Mouse (Mus musculus): Measurements from ENCODE around the gene Gstz1. TPM values are rescaled to one million over a fixed set of nuclear protein-coding genes. Genes with fewer than 3 reads are reported as not detected.
A peak's percentile ranks its signal among the peaks of the same experiment; 100 is the strongest.

Gstz1 gene
- total RNA-seq (2021): 10 to 100 TPM; 48.9 to 50.3 TPM
- long read RNA-seq, experiment 1, transcript Gstz1-201 (9 exons, 1,656 nt): major isoform, 37 of 60 reads
- long read RNA-seq, experiment 1, partial matches to known transcripts: 2 of 60 reads
- long read RNA-seq, experiment 1, other reads (novel, unspliced or antisense): 18 of 60 reads
- long read RNA-seq, experiment 2, transcript Gstz1-201 (9 exons, 1,656 nt): major isoform, 28 of 44 reads
- long read RNA-seq, experiment 2, partial matches to known transcripts: 2 of 44 reads
- long read RNA-seq, experiment 2, other reads (novel, unspliced or antisense): 13 of 44 reads

DNA sequence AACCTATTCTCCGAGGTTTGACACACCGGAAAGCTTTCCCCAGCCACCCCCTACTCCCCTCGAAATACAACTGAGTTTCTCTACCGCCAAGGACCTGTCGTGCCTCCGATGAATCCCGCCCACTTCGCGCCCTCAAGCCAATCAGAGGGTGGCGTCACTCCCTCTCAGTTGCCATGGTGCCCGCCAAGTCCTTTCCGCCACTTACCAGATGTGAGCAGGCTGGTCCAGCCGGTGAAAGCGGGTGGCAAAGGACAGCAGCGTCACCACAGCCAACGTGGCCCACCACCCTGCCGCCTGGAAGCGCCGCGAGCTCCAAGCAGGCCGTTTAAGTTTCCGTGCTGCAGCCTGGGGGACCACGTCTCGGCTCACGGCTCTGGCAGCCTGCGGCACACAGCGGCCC lies at the start of gene Gstz1:
Gene Gstz1, plus strand, starts transcription at position 200 of the 400 bp plus-strand sequence.
- intact Hi-C loops (cut with DNase I): loop anchor here (2.0 to 10.0 kb wide), 3 partner anchors 50 to 382 kb away; partner anchors contain the start of genes Ahsa1, Samd15 and Vipas39
- DNase-seq (ENCODE audit: extremely low spot score in 1 of 2, low spot score in 2 of 2): peak; percentile 86 to 88
- peak within 1 kb of the TSS; percentile 96 for H3K27ac ChIP-seq
- peak within 1 kb of the TSS; percentile 92 for H3K4me3 ChIP-seq
- no peak for TF ChIP-seq CTCF (IDR thresholded peaks at IDR 0.05)

DNA sequence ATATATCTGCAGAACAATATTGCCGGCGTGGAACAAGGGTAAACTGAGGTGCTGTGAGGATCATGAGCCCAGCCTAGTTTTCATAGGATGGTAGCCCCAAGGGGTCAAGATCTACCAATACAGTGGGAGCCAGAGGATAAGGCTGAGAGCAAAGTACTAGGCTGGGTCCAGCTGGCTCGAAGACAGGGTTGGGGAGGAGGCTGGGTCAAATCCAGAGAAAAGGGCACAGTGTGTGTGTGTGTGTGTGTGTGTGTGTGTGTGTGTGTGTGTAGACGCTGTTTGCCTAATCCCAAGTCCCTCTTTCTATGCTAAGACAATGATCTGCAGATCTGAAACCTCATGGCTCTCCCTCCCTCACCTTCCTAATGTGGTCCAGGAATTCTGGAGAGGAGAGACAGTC lies 46.6 kb upstream of the Gstz1 start:
- no peak overlapping the region for H3K27ac ChIP-seq
- no peak for DNase-seq (ENCODE audit: extremely low spot score in 1 of 2, low spot score in 2 of 2)
- H3K4me3 ChIP-seq: no peak overlapping the region
- intact Hi-C loops (cut with DNase I): no loop called here
- TF ChIP-seq CTCF (IDR thresholded peaks at IDR 0.05): no peak

- no peak within 1 kb of the TSS for H3K27ac ChIP-seq
- TF ChIP-seq CTCF (IDR thresholded peaks at IDR 0.05): no peak
- DNase-seq (ENCODE audit: extremely low spot score in 1 of 2, low spot score in 2 of 2): no peak
- peak within 1 kb of the TSS; percentile 41 for H3K4me3 ChIP-seq
- intact Hi-C loops (cut with DNase I): no loop called here
These were observed 44.8 kb upstream of the Gstz1 start, which contains the start of gene Ngb for GRCm38 (mm10) chr12:87102165-87102631. TSS of gene Ngb (minus strand) at chr12:87102539.

DNA sequence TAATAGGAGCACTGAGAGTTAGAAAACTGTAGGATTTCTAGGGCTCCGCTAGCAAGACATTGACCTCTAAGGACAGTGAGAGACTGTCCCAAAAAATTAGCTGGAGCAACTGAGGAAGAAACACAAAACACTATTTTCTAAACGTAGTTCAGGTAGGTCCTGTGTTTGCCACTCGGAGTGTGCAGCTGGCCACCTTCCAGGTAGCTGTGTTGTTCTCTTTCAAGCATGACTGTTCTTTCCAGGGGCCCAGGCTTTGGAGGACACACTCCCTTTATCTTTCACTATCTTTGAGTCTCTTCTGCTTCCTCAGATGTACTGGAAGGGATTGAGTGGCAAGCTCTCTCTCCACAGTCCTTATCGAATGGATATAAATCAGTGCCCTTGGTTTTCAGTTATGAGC lies 43.5 kb upstream of the Gstz1 start:
- DNase-seq (ENCODE audit: extremely low spot score in 1 of 2, low spot score in 2 of 2): no peak
- TF ChIP-seq CTCF (IDR thresholded peaks at IDR 0.05): no peak
- intact Hi-C loops (cut with DNase I): no loop called here
- Histone ChIP-seq H3K4me3 (no peak overlapping the region), H3K27ac (no peak overlapping the region)

DNA sequence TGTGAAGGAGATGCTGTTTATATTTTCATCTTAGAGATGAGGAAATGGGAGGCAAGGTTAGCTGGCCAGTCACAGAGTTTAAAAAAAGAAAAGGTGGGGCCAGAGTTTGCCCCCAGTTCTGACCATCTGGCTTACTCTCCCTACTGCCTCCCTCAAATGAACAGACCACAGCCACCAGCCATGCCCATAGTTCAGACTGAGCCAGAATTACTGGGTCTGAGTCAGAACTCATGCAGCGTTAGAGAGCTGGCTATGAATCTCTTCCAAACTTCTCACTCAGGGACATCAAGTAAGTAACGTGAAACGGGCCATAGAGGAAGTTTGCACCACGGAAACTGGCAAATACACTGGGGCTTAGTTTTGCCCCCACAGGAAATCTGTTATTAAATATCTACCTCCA lies 42.2 kb upstream of the Gstz1 start:
- H3K4me3 ChIP-seq: no peak overlapping the region
- H3K27ac ChIP-seq: no peak overlapping the region
- DNase-seq (ENCODE audit: extremely low spot score in 1 of 2, low spot score in 2 of 2): no peak
- intact Hi-C loops (cut with DNase I): no loop called here
- TF ChIP-seq CTCF (IDR thresholded peaks at IDR 0.05): no peak

DNA sequence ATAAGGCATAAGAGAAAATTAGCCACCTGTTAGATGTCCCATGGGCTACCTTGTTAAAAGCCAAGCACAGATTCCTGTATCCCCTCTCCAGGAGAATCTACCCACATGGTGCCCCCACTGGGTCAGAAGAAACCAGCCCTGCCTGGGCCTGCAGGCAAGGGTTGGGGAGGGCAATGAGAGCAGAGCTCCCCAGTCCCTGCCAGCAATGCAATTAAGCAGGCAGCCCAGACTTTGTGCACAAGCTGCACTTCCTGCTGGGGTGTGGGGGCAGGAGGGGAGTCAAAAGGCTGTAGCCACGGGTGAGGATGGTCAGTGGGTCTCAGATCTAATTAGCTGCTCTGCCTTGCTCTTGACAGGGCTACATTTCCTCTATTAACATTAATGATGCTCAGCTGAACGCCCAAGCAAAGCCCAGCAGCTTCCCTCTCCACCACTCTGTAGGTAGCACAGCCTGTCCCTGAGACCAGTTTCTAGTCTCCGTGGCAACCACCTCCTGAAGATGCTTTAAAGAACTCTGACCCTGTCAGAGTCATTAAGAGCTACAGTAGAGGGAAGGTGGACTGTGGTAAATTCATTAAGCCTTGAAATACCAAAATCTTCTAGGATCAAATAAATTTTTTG lies 39.5 kb upstream of the Gstz1 start:
- no peak for TF ChIP-seq CTCF (IDR thresholded peaks at IDR 0.05)
- no peak for DNase-seq (ENCODE audit: extremely low spot score in 1 of 2, low spot score in 2 of 2)
- intact Hi-C loops (cut with DNase I): no loop called here
- Histone ChIP-seq H3K4me3 (no peak overlapping the region), H3K27ac (no peak overlapping the region)

GRCm38 (mm10) chr12:87121918-87122589 lies 24.9 kb upstream of the Gstz1 start:
- no peak for DNase-seq (ENCODE audit: extremely low spot score in 1 of 2, low spot score in 2 of 2)
- no peak overlapping the region for H3K27ac ChIP-seq
- TF ChIP-seq CTCF (IDR thresholded peaks at IDR 0.05): no peak
- H3K4me3 ChIP-seq: no peak overlapping the region
- intact Hi-C loops (cut with DNase I): no loop called here

GRCm38 (mm10) chr12:87127256-87127655 lies 19.7 kb upstream of the Gstz1 start:
- no peak for TF ChIP-seq CTCF (IDR thresholded peaks at IDR 0.05)
- no peak for DNase-seq (ENCODE audit: extremely low spot score in 1 of 2, low spot score in 2 of 2)
- no peak overlapping the region for H3K4me3 ChIP-seq
- no peak overlapping the region for H3K27ac ChIP-seq
- intact Hi-C loops (cut with DNase I): no loop called here

DNA sequence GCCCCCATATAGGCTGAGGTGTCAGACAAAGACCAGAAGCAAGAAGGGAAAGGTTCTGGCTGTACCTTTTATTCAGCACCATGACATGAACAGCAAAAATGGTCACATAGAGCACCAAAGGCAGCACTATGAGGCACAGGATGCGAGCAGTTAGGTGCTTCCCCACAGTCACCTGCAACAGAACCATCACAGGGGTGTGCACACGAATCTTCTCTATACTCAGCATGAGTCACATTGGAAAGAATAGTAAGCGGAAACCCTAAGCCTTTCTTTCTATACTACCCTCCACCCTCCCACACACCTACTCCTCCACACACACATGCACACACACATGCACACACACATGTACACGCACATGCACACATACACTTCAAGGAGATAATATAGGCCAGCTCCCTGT lies 16.7 kb upstream of the Gstz1 start:
- intact Hi-C loops (cut with DNase I): no loop called here
- Histone ChIP-seq H3K27ac (no peak overlapping the region), H3K4me3 (no peak overlapping the region)
- no peak for DNase-seq (ENCODE audit: extremely low spot score in 1 of 2, low spot score in 2 of 2)
- no peak for TF ChIP-seq CTCF (IDR thresholded peaks at IDR 0.05)

DNA sequence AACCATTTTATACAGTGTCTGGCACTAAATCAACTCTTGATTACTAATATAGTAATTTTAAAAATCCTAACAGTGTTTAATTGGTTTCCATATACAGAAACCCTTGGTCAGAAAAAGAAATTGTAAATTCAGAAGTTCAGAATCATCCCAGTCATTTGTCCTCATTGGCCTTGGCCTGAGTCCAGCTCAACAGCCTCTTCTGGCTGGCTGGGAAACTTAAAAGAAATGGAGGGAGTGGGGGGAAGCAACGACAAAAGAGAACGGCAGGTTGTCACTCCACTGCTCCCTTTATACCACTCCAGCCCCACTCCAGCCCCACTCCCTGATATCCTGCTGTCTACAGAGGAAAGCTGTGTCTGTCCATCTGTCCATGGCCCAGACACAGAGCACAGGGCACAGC lies 15.8 kb upstream of the Gstz1 start:
- H3K4me3 ChIP-seq: no peak overlapping the region
- intact Hi-C loops (cut with DNase I): no loop called here
- DNase-seq (ENCODE audit: extremely low spot score in 1 of 2, low spot score in 2 of 2): no peak
- TF ChIP-seq CTCF (IDR thresholded peaks at IDR 0.05): no peak
- no peak overlapping the region for H3K27ac ChIP-seq

DNA sequence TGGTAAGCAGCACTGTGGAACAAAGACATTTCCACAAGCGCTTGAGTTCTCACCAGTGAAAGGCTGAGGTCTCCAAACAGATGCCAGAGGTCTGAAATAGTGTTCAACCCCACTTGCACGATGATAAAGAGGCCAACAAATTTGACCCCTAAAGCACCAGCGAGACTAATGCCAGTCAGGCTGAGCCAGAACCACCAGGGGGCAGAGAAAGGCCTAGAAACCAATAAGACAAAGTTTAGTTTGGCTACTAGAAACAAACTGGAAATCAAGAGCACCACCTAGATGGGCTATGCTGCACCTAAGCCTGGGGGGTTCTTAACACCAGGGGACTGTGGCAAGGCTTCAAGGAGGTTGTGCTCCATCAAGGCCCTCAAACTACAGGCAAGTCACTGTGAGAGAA lies 15.3 kb upstream of the Gstz1 start:
- peak; percentile 48 for TF ChIP-seq CTCF (IDR thresholded peaks at IDR 0.05)

DNA sequence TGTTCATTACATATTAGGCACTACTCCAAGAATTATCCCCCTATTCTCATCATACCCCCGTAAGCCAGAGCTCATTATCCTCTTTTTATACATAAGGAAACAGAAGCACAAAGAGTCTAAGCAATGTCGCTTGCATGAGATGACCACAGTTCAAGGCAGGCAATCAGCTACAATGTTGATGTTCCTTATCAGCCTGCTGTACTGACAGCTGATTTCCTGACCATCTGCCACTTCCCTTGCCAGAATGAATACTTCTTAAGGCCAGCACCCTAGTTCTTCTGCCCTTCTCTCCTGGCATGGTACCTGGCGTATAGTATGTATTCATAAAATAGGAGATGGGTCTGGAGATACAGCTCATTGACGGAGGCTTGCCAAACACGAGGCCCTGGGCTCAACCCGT lies 14.8 kb upstream of the Gstz1 start:
- intact Hi-C loops (cut with DNase I): no loop called here
- no peak overlapping the region for H3K27ac ChIP-seq

More for the DNA sequence above, 15.3 kb upstream of the Gstz1 start:
- intact Hi-C loops (cut with DNase I): no loop called here
- no peak for DNase-seq (ENCODE audit: extremely low spot score in 1 of 2, low spot score in 2 of 2)
- no peak overlapping the region for H3K27ac ChIP-seq
- H3K4me3 ChIP-seq: no peak overlapping the region

More for the DNA sequence above, 14.8 kb upstream of the Gstz1 start:
- TF ChIP-seq CTCF (IDR thresholded peaks at IDR 0.05): no peak
- H3K4me3 ChIP-seq: no peak overlapping the region
- no peak for DNase-seq (ENCODE audit: extremely low spot score in 1 of 2, low spot score in 2 of 2)
